Mouse (Mus musculus): ENCODE measurements around the gene Gm49776. TPM values are rescaled to one million over a fixed set of nuclear protein-coding genes. Genes with fewer than 3 reads are reported as not detected.

Gm49776 gene
- total RNA-seq, 2 experiments from 2014 or later = not detected

DNA sequence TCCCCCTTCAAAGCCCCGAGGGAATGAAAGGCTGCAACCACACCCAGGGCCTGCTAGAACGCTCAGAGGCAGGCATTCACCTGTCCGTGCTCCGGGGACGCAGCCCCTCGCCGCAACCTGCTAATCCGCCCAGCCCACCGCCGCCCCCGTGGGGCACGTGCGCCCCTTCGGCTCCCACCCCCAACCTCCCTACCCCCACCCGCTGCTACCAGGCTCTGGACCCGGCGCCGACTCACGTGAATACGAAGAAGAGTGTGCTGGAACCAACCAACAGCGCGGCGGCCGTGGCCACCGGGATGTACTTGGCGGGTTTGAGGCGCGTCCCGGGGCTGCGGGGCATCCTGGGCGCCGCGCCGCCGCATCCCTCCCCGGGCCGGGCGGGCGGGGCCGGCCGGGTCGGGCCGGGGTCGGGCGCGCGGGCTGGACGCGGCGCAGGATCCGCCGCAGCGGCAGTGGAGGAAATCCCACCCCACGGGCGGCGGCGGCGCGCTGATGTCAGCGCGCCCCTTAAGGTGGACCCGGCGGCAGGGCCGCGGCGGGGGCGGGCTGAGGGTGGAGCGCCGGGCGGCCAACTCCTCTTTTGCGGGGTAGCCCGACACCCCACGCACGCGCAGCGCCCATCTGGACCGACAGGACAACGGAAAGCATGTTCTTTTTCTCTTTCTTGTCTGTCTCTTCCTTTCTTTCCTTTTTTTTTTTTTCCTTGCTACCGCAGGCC, 23.3 kb downstream of the Gm49776 start, which contains the start of gene Zdhhc8:
Gene Zdhhc8 (minus strand): TSS at position 466 of the 718 bp plus-strand sequence.
- DNase-seq (ENCODE audit: low spot score in 2 of 2) = peak; percentile 78 to 86

DNA sequence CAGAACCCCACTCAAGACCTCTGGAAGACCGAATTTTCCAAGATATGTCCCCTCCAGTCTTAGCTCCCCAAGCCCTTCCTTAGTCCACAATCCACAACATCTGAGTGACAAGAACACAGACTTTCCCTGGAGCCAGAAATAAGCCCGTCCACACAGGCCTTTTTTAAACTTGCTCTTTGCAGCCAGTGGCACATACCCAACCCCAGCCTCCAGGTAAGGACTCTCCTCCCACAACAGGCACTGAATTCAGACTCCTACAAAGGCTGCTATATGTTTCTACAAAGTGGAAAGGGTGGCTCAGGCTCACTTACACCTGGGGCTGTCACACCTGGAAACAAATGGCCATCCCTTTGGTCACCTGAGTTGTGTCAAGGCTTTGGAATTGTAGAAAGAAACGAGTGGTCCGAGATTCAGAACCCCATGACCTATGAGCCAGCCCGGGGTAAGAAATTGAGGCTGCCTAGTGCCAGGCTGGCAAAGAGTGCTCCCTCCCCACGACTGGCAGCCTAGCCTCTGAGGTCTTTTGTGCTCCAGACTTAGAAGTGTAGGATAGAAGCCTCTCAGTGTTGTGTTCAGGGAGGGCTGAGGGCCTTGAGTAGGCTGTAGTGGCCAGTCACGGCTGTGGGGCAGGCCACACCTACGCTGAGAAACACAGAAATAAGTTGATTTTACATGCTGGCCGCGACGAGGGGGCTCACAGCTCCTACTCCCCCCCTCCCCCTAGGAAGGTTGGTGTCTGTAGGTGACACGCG, 24.0 kb downstream of the Gm49776 start:
- no peak for DNase-seq (ENCODE audit: low spot score in 2 of 2)

DNA sequence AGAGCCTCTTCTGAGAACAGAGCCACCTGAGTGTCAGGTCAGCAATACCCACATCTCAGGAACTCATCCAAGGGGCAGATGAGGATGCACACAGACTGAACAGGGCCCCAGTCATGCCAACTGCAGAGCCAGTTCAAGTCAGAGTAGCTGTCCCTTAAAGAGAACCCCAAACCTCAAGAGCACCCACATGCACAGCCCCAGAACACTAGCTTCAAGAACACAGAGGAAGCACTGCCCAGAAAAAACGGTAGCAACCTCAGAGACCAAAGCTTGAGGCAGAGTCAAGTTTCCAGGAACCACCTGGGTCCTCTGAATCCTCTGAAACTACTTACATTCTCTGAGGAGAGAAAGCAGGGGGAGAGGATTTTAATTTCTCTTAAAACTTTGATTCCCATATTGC, 24.7 kb downstream of the Gm49776 start:
- no peak for DNase-seq (ENCODE audit: low spot score in 2 of 2)

GRCm38 (mm10) chr16:18231451-18231850, 26.7 kb downstream of the Gm49776 start:
- no peak for DNase-seq (ENCODE audit: low spot score in 2 of 2)

GRCm38 (mm10) chr16:18231047-18231446, 27.1 kb downstream of the Gm49776 start:
- no peak for DNase-seq (ENCODE audit: low spot score in 2 of 2)

DNA sequence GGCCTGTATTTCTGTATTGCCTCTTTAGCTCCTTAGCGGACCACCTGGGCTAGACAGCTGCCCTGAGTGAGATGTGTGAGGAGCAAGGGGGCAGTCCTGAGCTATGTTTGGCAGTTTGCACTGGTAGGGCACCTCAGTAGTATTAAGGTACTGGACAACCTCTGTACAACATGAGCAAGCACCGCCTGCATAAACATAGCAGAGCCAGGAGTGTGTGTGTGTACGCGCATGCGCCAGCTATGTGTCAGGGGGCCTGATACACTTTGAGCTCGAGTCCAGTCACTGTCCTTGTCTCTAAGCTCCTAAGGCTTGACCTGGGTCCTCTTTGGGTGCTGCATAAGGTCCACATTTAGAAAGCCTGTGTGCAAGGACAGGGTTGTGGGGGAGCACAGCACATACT, 27.5 kb downstream of the Gm49776 start:
- no peak for DNase-seq (ENCODE audit: low spot score in 2 of 2)

GRCm38 (mm10) chr16:18229622-18230021, 28.5 kb downstream of the Gm49776 start:
- peak; percentile 86 to 94 for DNase-seq (ENCODE audit: low spot score in 2 of 2)

DNA sequence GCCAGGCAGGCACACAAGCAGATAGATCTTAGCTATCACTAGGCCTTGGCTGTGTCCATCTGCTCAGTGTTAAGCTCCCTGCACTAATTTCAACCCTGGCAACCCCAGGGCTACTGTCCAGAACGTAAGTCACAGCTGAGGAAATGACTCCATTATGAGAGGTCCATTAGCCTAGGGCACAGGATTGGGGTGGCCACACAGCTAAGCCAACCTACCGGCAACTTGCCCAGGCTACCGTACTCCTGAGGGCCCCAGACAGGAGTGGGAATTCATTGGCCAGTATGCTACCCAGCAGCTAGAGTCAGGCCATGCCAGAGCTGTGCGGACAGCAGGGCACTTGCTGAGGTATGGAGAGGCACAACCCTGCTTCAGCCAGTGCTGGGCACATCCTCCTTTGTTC, 29.3 kb downstream of the Gm49776 start:
- no peak for DNase-seq (ENCODE audit: low spot score in 2 of 2)

GRCm38 (mm10) chr16:18227897-18228422, 30.2 kb downstream of the Gm49776 start:
- DNase-seq (ENCODE audit: low spot score in 2 of 2) = no peak

GRCm38 (mm10) chr16:18227187-18227586, 30.9 kb downstream of the Gm49776 start:
- DNase-seq (ENCODE audit: low spot score in 2 of 2) = no peak

DNA sequence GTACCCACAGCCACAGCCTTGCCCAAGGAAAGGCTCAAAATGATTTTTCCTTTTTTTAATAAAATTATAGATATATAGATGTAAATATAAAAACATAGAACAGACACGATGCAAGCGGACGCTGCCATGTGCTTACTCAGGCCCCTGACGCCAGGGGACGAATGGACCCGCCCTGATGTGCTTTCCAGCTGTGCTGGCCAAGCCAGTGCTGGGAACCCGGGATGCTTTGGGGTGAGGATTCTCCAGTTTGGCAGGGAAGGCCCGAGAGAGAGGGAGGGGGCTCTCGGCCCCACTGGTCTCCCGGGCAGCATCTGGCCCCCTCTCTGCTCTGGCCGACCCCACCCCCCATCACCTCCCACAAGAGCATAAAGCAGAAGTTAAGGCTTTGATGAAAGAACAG, 35.9 kb downstream of the Gm49776 start:
- DNase-seq (ENCODE audit: low spot score in 2 of 2) = no peak

DNA sequence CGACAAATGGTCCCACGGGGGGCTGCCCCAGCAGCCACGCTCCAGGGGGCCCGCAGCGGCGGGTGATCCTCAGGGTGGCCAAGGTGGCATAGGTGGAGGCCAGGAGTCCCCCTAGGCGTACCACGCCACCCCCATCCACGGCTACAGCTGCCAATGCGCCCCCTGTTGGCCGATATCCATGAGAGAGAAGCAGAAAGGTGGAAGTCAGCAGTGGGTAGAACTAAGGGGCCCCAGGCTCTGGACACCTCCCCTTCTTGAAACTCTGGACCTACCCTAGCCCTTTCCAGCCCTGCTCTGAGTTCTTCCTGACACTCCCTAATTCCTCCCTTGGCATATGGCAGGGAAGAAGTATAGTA, 36.6 kb downstream of the Gm49776 start:
- DNase-seq (ENCODE audit: low spot score in 2 of 2) = no peak

- no peak for DNase-seq (ENCODE audit: low spot score in 2 of 2)
Observed at GRCm38 (mm10) chr16:18220856-18221542, 37.1 kb downstream of the Gm49776 start.

DNA sequence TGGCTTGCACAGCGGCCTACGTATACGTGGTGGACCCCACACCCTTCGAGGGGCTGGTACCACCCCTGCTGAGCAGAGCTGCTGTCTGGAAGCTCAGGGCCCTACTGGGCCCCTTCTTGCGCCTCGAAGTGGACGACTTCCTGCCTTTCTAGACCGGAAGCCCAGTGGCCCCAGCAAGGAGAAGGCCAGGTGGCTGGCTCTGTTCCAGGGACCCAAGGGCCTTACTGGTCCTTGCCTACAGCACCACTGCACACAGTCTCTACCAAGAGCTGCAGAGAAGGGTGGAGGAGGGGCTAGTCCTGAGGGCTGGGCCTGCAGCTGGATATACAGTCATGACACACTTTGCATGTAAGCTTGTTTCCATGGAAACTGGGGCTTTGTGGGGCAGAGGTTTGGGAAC, 38.1 kb downstream of the Gm49776 start:
- DNase-seq (ENCODE audit: low spot score in 2 of 2) = no peak

DNA sequence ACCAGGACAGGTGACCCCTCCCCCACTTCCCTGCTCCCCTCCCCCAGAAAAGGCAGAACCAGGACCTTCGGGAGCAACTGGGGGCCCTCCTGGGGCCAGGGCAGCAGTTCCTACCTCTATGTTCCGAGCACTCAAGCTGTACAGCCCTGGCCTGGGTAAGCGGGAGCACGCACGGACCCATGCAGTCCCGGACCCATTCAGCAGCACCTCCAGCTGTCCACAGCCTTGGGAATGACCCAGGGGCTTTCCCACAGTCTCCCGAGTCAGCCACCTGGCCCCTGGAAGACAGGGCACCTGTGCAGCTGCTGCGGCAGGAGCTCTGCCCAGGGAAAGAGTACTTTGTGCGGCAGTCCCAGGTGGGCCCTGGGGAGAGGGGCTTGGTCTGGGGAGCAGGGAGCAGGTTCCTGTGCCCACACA, 39.5 kb downstream of the Gm49776 start:
- DNase-seq (ENCODE audit: low spot score in 2 of 2) = no peak

DNA sequence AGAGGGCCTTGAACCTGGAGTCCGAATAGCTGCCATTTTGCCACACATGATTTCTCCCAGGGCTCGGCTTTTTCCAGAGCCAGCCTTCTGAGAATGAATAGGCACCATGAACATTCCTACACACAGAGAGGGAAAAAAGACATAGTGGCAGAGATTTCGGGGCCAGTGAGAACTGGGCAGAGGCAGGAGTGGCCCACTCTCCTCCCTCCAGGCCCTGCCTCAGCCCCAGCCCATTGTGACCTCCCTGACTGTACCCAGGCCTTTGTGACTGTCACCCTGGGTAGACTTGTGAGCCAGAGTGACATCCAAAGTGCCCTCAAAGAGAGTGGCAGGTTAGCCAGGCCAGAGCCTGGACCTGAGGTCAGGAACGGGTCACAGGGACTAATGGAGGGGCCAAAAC, 40.5 kb downstream of the Gm49776 start, which contains the start of gene Ccdc188:
Gene Ccdc188 (plus strand): TSS at position 301 of the 400 bp plus-strand sequence.
- DNase-seq (ENCODE audit: low spot score in 2 of 2) = no peak

DNA sequence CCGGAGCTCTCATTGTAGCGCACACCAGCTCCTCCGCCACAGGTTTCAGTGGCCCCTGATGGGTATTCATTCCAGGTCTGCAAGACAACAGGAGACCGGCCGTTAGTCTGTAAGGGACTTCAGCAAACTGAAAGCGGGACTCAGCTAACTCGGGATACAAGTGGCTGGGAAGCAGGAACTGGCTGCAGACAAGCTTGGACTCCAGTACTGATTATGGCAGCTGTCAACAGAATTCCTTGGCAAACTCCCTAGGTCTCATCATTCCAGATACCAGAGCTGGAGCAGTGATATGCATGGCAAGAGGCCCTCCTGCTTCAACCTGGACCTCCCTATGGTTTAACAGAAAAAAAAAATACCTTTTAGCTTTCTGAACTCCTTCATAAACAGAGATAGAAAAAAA, 43.3 kb downstream of the Gm49776 start:
- DNase-seq (ENCODE audit: low spot score in 2 of 2) = no peak

DNA sequence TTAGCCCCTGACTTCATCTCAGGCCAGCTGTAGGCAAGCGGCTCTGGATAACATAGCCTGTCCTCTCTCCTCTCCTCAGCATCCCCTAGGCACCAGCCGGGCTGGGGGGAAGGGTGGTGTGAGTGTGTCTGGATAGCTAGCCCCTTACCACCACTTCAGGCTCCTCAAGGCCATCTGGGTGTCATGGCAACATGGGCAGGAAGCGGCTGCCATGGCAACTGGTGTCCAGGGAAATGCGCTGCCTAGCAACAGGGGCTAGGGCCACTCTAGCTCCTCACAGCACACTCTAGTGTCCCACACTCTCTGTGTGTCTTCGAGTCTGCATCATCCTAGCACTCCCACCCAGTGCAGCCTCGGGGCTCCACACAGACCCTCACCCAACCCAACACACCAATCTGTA, 44.4 kb downstream of the Gm49776 start:
- DNase-seq (ENCODE audit: low spot score in 2 of 2) = peak; percentile 55 to 74

DNA sequence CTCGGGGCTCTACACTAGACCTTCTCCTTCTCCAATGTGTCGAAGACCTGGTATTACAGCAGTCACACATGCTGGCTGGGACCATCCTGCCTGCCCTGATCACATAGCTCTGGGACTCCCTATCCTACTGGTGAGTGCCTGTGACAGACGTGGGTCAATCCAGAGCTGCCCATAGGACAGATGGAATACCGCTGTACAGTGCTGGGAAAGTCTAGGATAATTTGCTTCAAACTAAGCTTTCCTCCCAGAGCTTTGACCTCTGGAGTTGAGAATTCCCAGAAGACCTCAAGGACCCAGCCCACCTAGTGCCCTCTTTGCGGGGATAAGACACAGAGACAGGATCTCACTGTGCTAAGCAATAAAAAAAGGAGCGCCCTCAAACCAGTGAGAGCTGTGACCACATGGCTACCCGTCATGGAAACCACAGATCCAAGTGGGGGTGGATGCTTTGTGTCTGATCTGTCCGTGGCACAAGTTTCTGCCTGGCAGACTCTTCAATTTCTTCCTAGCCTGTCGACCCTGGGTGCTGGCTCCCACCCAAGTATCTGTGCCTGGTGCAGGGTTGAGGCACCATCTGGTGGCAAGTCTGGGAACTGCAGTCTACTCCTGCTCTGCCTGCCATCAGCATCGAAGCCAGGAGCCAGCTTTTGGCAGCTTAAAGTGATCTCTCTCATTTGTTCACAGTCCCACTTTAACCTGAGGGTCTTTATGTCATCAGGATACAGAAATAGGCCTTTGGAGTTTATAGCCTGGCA, 46.5 kb downstream of the Gm49776 start:
- DNase-seq (ENCODE audit: low spot score in 2 of 2) = peak; percentile 93 to 98

DNA sequence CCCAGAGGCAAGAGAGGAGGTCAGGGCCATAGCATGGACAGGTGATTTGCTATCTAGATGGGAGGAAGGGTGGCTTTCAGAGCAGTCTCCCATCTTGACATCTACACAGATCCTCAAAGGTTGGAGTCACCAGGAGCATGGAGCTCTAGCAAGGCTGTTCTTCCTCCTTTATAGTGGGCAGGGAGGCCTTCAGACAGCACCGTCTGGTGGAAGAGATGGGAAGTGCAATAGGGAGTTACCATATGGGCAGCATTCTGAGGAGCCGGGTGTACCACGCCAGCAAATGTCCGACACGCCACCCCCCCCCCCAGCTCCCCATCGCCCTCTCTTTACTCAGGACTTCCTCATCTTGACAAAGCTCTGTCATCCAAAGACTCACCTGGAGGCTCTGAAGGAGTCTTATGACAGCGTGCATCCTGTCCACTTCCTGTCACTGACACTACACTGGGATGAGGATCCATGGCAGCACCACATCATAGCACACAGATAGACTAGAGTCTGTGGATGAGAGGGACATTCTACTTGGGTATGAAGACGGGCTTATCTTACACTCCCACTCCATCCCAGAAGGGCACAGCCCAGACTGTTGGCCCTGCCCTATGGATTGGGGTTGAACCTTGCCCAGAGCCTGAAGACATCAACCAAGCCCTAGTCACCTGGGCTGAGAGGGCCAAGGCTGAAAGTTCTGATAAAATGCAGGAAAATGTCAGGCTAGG, 47.3 kb downstream of the Gm49776 start:
- peak; percentile 82 to 88 for DNase-seq (ENCODE audit: low spot score in 2 of 2)
